Mouse (Mus musculus): ENCODE measurements around the gene Aicda. TPM values are rescaled to one million over a fixed set of nuclear protein-coding genes. Genes with fewer than 3 reads are reported as not detected.

Gene Aicda
- polyA plus RNA-seq, 1 experiment, result not detected

GRCm38 (mm10) chr6:122591027-122591758 is 37.6 kb downstream of the Aicda start:
- no peak for TF ChIP-seq POLR2A (IDR thresholded peaks at IDR 0.05; ENCODE audit: control insufficient read depth, low read depth, low read length)
- TF ChIP-seq CTCF (IDR thresholded peaks at IDR 0.05; ENCODE audit: control insufficient read depth, insufficient read depth, insufficient replicate concordance, low read depth, low read length), result no peak

GRCm38 (mm10) chr6:122592905-122593304 is 39.3 kb downstream of the Aicda start:
- no peaks in the 10 kb centered on the region for H3K4me1 ChIP-seq (ENCODE audit: control insufficient read depth, insufficient read depth, low read length)
- TF ChIP-seq POLR2A (IDR thresholded peaks at IDR 0.05; ENCODE audit: control insufficient read depth, low read depth, low read length) (no peak), CTCF (IDR thresholded peaks at IDR 0.05; ENCODE audit: control insufficient read depth, insufficient read depth, insufficient replicate concordance, low read depth, low read length) (no peak)
- no peaks in the 10 kb centered on the region for H3K27me3 ChIP-seq (ENCODE audit: control insufficient read depth, insufficient read depth, low read length)
- H3K27ac ChIP-seq (ENCODE audit: control insufficient read depth, insufficient read depth, low read depth, low read length), result no peak overlapping the region
- no peak overlapping the region for H3K4me3 ChIP-seq (ENCODE audit: control insufficient read depth, low read depth, low read length)
- no peaks in the 10 kb centered on the region for H3K36me3 ChIP-seq (ENCODE audit: control insufficient read depth, insufficient read depth, low read length)

More at GRCm38 (mm10) chr6:122591027-122591758, 37.6 kb downstream of the Aicda start:
- Histone ChIP-seq H3K27me3 (ENCODE audit: control insufficient read depth, insufficient read depth, low read length) (no peaks in the 10 kb centered on the region), H3K4me3 (ENCODE audit: control insufficient read depth, low read depth, low read length) (no peak overlapping the region), H3K4me1 (ENCODE audit: control insufficient read depth, insufficient read depth, low read length) (no peaks in the 10 kb centered on the region), H3K36me3 (ENCODE audit: control insufficient read depth, insufficient read depth, low read length) (no peaks in the 10 kb centered on the region), H3K27ac (ENCODE audit: control insufficient read depth, insufficient read depth, low read depth, low read length) (no peak overlapping the region)

GRCm38 (mm10) chr6:122595637-122596036 is 42.0 kb downstream of the Aicda start:
- Histone ChIP-seq H3K36me3 (ENCODE audit: control insufficient read depth, insufficient read depth, low read length) (no peaks in the 10 kb centered on the region), H3K27ac (ENCODE audit: control insufficient read depth, insufficient read depth, low read depth, low read length) (no peak overlapping the region), H3K27me3 (ENCODE audit: control insufficient read depth, insufficient read depth, low read length) (no peaks in the 10 kb centered on the region), H3K4me3 (ENCODE audit: control insufficient read depth, low read depth, low read length) (no peak overlapping the region), H3K4me1 (ENCODE audit: control insufficient read depth, insufficient read depth, low read length) (no peaks in the 10 kb centered on the region)
- TF ChIP-seq CTCF (IDR thresholded peaks at IDR 0.05; ENCODE audit: control insufficient read depth, insufficient read depth, insufficient replicate concordance, low read depth, low read length) (no peak), POLR2A (IDR thresholded peaks at IDR 0.05; ENCODE audit: control insufficient read depth, low read depth, low read length) (no peak)

- H3K4me3 ChIP-seq (ENCODE audit: control insufficient read depth, low read depth, low read length), result no peak overlapping the region
- H3K36me3 ChIP-seq (ENCODE audit: control insufficient read depth, insufficient read depth, low read length), result no peaks in the 10 kb centered on the region
- TF ChIP-seq POLR2A (IDR thresholded peaks at IDR 0.05; ENCODE audit: control insufficient read depth, low read depth, low read length) (no peak), CTCF (IDR thresholded peaks at IDR 0.05; ENCODE audit: control insufficient read depth, insufficient read depth, insufficient replicate concordance, low read depth, low read length) (no peak)
- H3K4me1 ChIP-seq (ENCODE audit: control insufficient read depth, insufficient read depth, low read length), result no peaks in the 10 kb centered on the region
- H3K27me3 ChIP-seq (ENCODE audit: control insufficient read depth, insufficient read depth, low read length), result no peaks in the 10 kb centered on the region
- H3K27ac ChIP-seq (ENCODE audit: control insufficient read depth, insufficient read depth, low read depth, low read length), result no peak overlapping the region
Observed at GRCm38 (mm10) chr6:122596608-122597007, 43.0 kb downstream of the Aicda start.

- H3K4me3 ChIP-seq (ENCODE audit: control insufficient read depth, low read depth, low read length), result no peak overlapping the region
- H3K27me3 ChIP-seq (ENCODE audit: control insufficient read depth, insufficient read depth, low read length), result no peaks in the 10 kb centered on the region
- peaks cover 6% of the 10 kb centered on the region for H3K4me1 ChIP-seq (ENCODE audit: control insufficient read depth, insufficient read depth, low read length)
- no peaks in the 10 kb centered on the region for H3K36me3 ChIP-seq (ENCODE audit: control insufficient read depth, insufficient read depth, low read length)
- no peak for TF ChIP-seq CTCF (IDR thresholded peaks at IDR 0.05; ENCODE audit: control insufficient read depth, insufficient read depth, insufficient replicate concordance, low read depth, low read length)
- no peak for TF ChIP-seq POLR2A (IDR thresholded peaks at IDR 0.05; ENCODE audit: control insufficient read depth, low read depth, low read length)
- no peak overlapping the region for H3K27ac ChIP-seq (ENCODE audit: control insufficient read depth, insufficient read depth, low read depth, low read length)
Observed at GRCm38 (mm10) chr6:122598014-122598413, 44.4 kb downstream of the Aicda start.

GRCm38 (mm10) chr6:122598436-122598835 is 44.8 kb downstream of the Aicda start:
- H3K4me1 ChIP-seq (ENCODE audit: control insufficient read depth, insufficient read depth, low read length), result peaks cover 6% of the 10 kb centered on the region
- no peak for TF ChIP-seq CTCF (IDR thresholded peaks at IDR 0.05; ENCODE audit: control insufficient read depth, insufficient read depth, insufficient replicate concordance, low read depth, low read length)
- no peak for TF ChIP-seq POLR2A (IDR thresholded peaks at IDR 0.05; ENCODE audit: control insufficient read depth, low read depth, low read length)
- H3K27ac ChIP-seq (ENCODE audit: control insufficient read depth, insufficient read depth, low read depth, low read length), result no peak overlapping the region
- H3K27me3 ChIP-seq (ENCODE audit: control insufficient read depth, insufficient read depth, low read length), result no peaks in the 10 kb centered on the region
- H3K4me3 ChIP-seq (ENCODE audit: control insufficient read depth, low read depth, low read length), result no peak overlapping the region
- H3K36me3 ChIP-seq (ENCODE audit: control insufficient read depth, insufficient read depth, low read length), result no peaks in the 10 kb centered on the region

GRCm38 (mm10) chr6:122599054-122599737 is 45.6 kb downstream of the Aicda start:
- Histone ChIP-seq H3K27me3 (ENCODE audit: control insufficient read depth, insufficient read depth, low read length) (no peaks in the 10 kb centered on the region), H3K27ac (ENCODE audit: control insufficient read depth, insufficient read depth, low read depth, low read length) (no peak overlapping the region), H3K4me3 (ENCODE audit: control insufficient read depth, low read depth, low read length) (no peak overlapping the region), H3K36me3 (ENCODE audit: control insufficient read depth, insufficient read depth, low read length) (no peaks in the 10 kb centered on the region), H3K4me1 (ENCODE audit: control insufficient read depth, insufficient read depth, low read length) (peaks cover 6% of the 10 kb centered on the region)
- no peak for TF ChIP-seq POLR2A (IDR thresholded peaks at IDR 0.05; ENCODE audit: control insufficient read depth, low read depth, low read length)
- no peak for TF ChIP-seq CTCF (IDR thresholded peaks at IDR 0.05; ENCODE audit: control insufficient read depth, insufficient read depth, insufficient replicate concordance, low read depth, low read length)

Data from testis, adult 2 months (tissue).